Mouse (Mus musculus): Measurements from ENCODE around the gene Hsdl2. TPM values are rescaled to one million over a fixed set of nuclear protein-coding genes. Genes with fewer than 3 reads are reported as not detected.
A peak's percentile ranks its signal among the peaks of the same experiment; 100 is the strongest.

The Hsdl2 gene
- total RNA-seq, 2 experiments from 2014 or later: 27.9 to 29.5 TPM

- DNase-seq (ENCODE audit: low spot score in 2 of 2): no peak
Observed at GRCm38 (mm10) chr4:59625676-59625997, 44.3 kb downstream of the Hsdl2 start.

GRCm38 (mm10) chr4:59625998-59626910 lies 44.9 kb downstream of the Hsdl2 start, which contains the start of gene E130308A19Rik:
TSS of gene E130308A19Rik (plus strand) at chr4:59626211.
- peak; percentile 55 to 71 for DNase-seq (ENCODE audit: low spot score in 2 of 2)

- DNase-seq (ENCODE audit: low spot score in 2 of 2): no peak
Observed at GRCm38 (mm10) chr4:59628255-59628654, 46.9 kb downstream of the Hsdl2 start.

- no peak for DNase-seq (ENCODE audit: low spot score in 2 of 2)
Observed at GRCm38 (mm10) chr4:59629076-59629874, 47.9 kb downstream of the Hsdl2 start.

GRCm38 (mm10) chr4:59630122-59630521 lies 48.8 kb downstream of the Hsdl2 start:
- no peak for DNase-seq (ENCODE audit: low spot score in 2 of 2)

- DNase-seq (ENCODE audit: low spot score in 2 of 2): no peak
Observed at GRCm38 (mm10) chr4:59634532-59634931, 53.2 kb downstream of the Hsdl2 start.

- DNase-seq (ENCODE audit: low spot score in 2 of 2): no peak
Observed at GRCm38 (mm10) chr4:59639163-59639562, 57.8 kb downstream of the Hsdl2 start.

GRCm38 (mm10) chr4:59640720-59641119 lies 59.4 kb downstream of the Hsdl2 start:
- DNase-seq (ENCODE audit: low spot score in 2 of 2): no peak

GRCm38 (mm10) chr4:59642039-59642438 lies 60.7 kb downstream of the Hsdl2 start:
- DNase-seq (ENCODE audit: low spot score in 2 of 2): no peak

GRCm38 (mm10) chr4:59642657-59643056 lies 61.3 kb downstream of the Hsdl2 start:
- no peak for DNase-seq (ENCODE audit: low spot score in 2 of 2)

- no peak for DNase-seq (ENCODE audit: low spot score in 2 of 2)
Observed at GRCm38 (mm10) chr4:59644431-59644830, 63.1 kb downstream of the Hsdl2 start.

- DNase-seq (ENCODE audit: low spot score in 2 of 2): no peak
Observed at GRCm38 (mm10) chr4:59644992-59645391, 63.6 kb downstream of the Hsdl2 start.

GRCm38 (mm10) chr4:59645610-59646009 lies 64.2 kb downstream of the Hsdl2 start:
- DNase-seq (ENCODE audit: low spot score in 2 of 2): no peak

- no peak for DNase-seq (ENCODE audit: low spot score in 2 of 2)
Observed at GRCm38 (mm10) chr4:59646020-59646696, 64.8 kb downstream of the Hsdl2 start.

- no peak for DNase-seq (ENCODE audit: low spot score in 2 of 2)
Observed at GRCm38 (mm10) chr4:59649119-59649518, 67.8 kb downstream of the Hsdl2 start.

GRCm38 (mm10) chr4:59652166-59652681 lies 70.9 kb downstream of the Hsdl2 start:
- no peak for DNase-seq (ENCODE audit: low spot score in 2 of 2)

- DNase-seq (ENCODE audit: low spot score in 2 of 2): no peak
Observed at GRCm38 (mm10) chr4:59656061-59656642, 74.8 kb downstream of the Hsdl2 start.

- DNase-seq (ENCODE audit: low spot score in 2 of 2): no peak
Observed at GRCm38 (mm10) chr4:59662163-59662562, 80.8 kb downstream of the Hsdl2 start.

- no peak for DNase-seq (ENCODE audit: low spot score in 2 of 2)
Observed at GRCm38 (mm10) chr4:59663451-59663850, 82.1 kb downstream of the Hsdl2 start.

- no peak for DNase-seq (ENCODE audit: low spot score in 2 of 2)
Observed at GRCm38 (mm10) chr4:59666550-59667317, 85.4 kb downstream of the Hsdl2 start.

All from layer of hippocampus, postnatal 10 days (tissue).